Mouse (Mus musculus) heart, postnatal 14 days (tissue): ENCODE measurements around the gene Tnks1bp1. TPM values are rescaled to one million over a fixed set of nuclear protein-coding genes. Genes with fewer than 3 reads are reported as not detected.
A peak's percentile ranks its signal among the peaks of the same experiment; 100 is the strongest.

Experiments
- DNase-seq, 2 experiments: peaks; one replicate each; pipeline ENCODE4 v3.0.0; 2021 to 2022
- intact Hi-C: fragments of 180-260 bp; cut with DNase I; formaldehyde crosslinking; loops from one replicate; pipeline ENCODE4 v1.15.1; 2025
- long read RNA-seq, 2 experiments: library from polyadenylated mRNA; stranded (forward); transcript quantifications; one replicate each; pipeline ENCODE4 v2.0.0; 2021
- total RNA-seq, 2 experiments: library from RNA; stranded (reverse); gene quantifications; 2 replicates each; pipeline ENCODE4 v1.2.3; 2021

The Tnks1bp1 gene
- total RNA-seq: 10 to 100 TPM; 84.7 to 87.5 TPM
- long read RNA-seq, experiment 1, full-length matches to known transcripts: 3 of 15 reads
- long read RNA-seq, experiment 1, partial matches to known transcripts: 9 of 15 reads
- long read RNA-seq, experiment 1, other reads (novel, unspliced or antisense): 3 of 15 reads
- long read RNA-seq, experiment 2, partial matches to known transcripts: 9 of 13 reads
- long read RNA-seq, experiment 2, other reads (novel, unspliced or antisense): 4 of 13 reads

GRCm38 (mm10) chr2:85047596-85048167 is at the start of gene Tnks1bp1:
Gene Tnks1bp1, plus strand, starts transcription at chr2:85048022.
- intact Hi-C loops: no loop called here
- peak; percentile 98 for DNase-seq

- DNase-seq: peak in 1 of 2 experiments; percentile 24
- intact Hi-C loops: no loop called here
These were observed 48.2 kb upstream of the Tnks1bp1 start for GRCm38 (mm10) chr2:84999486-85000181.

GRCm38 (mm10) chr2:85001497-85001896 is 46.3 kb upstream of the Tnks1bp1 start:
- peak in 1 of 2 experiments; percentile 17 for DNase-seq

GRCm38 (mm10) chr2:85002575-85002974 is 45.2 kb upstream of the Tnks1bp1 start:
- DNase-seq: no peak
- intact Hi-C loops: no loop called here

More at GRCm38 (mm10) chr2:85001497-85001896, 46.3 kb upstream of the Tnks1bp1 start:
- intact Hi-C loops: no loop called here

- DNase-seq: no peak
- intact Hi-C loops: no loop called here
These were observed 43.5 kb upstream of the Tnks1bp1 start for GRCm38 (mm10) chr2:85004341-85004740.

- intact Hi-C loops: loop anchor here (5.0 kb wide), 1 partner anchor 114 kb away; no protein-coding TSS in a partner anchor
- DNase-seq: no peak
These were observed 41.2 kb upstream of the Tnks1bp1 start for GRCm38 (mm10) chr2:85006600-85006999.

- intact Hi-C loops: loop anchor here (1.0 to 5.0 kb wide), 3 partner anchors 51 to 139 kb away; no protein-coding TSS in a partner anchor
- DNase-seq: peak in 1 of 2 experiments; percentile 40
These were observed 40.1 kb upstream of the Tnks1bp1 start for GRCm38 (mm10) chr2:85007729-85008128.

- DNase-seq: no peak
- intact Hi-C loops: loop anchor here (2.0 to 5.0 kb wide), 2 partner anchors 117 to 140 kb away; no protein-coding TSS in a partner anchor
These were observed 38.6 kb upstream of the Tnks1bp1 start for GRCm38 (mm10) chr2:85009212-85009611.

GRCm38 (mm10) chr2:85011906-85012604 is 35.8 kb upstream of the Tnks1bp1 start:
- peak in 1 of 2 experiments; percentile 37 for DNase-seq
- intact Hi-C loops: no loop called here

- peak in 1 of 2 experiments; percentile 22 for DNase-seq
- intact Hi-C loops: no loop called here
These were observed 35.1 kb upstream of the Tnks1bp1 start for GRCm38 (mm10) chr2:85012679-85013078.

GRCm38 (mm10) chr2:85013826-85014587 is 33.8 kb upstream of the Tnks1bp1 start:
- DNase-seq: no peak
- intact Hi-C loops: no loop called here

GRCm38 (mm10) chr2:85014588-85014982 is 33.2 kb upstream of the Tnks1bp1 start:
- intact Hi-C loops: no loop called here

GRCm38 (mm10) chr2:85022043-85022442 is 25.8 kb upstream of the Tnks1bp1 start:
- intact Hi-C loops: loop anchor here (2.0 to 10.0 kb wide), 3 partner anchors 223 to 1443 kb away; no protein-coding TSS in a partner anchor
- peak in 1 of 2 experiments; percentile 36 for DNase-seq

More at GRCm38 (mm10) chr2:85014588-85014982, 33.2 kb upstream of the Tnks1bp1 start:
- DNase-seq: no peak

- intact Hi-C loops: loop anchor here (10.0 kb wide), 2 partner anchors 219 to 1439 kb away; no protein-coding TSS in a partner anchor
- no peak for DNase-seq
These were observed 21.6 kb upstream of the Tnks1bp1 start for GRCm38 (mm10) chr2:85026178-85026577.

- intact Hi-C loops: loop anchor here (10.0 kb wide), 2 partner anchors 218 to 1438 kb away; no protein-coding TSS in a partner anchor
- no peak for DNase-seq
These were observed 20.5 kb upstream of the Tnks1bp1 start for GRCm38 (mm10) chr2:85027281-85027680.

- DNase-seq: no peak
- intact Hi-C loops: loop anchor here (10.0 kb wide), 2 partner anchors 215 to 1435 kb away; no protein-coding TSS in a partner anchor
These were observed 17.9 kb upstream of the Tnks1bp1 start for GRCm38 (mm10) chr2:85029897-85030296.

GRCm38 (mm10) chr2:85030989-85031388 is 16.8 kb upstream of the Tnks1bp1 start:
- intact Hi-C loops: no loop called here
- DNase-seq: no peak

GRCm38 (mm10) chr2:85033121-85033520 is 14.7 kb upstream of the Tnks1bp1 start:
- intact Hi-C loops: no loop called here
- DNase-seq: no peak

- intact Hi-C loops: no loop called here
These were observed 13.7 kb upstream of the Tnks1bp1 start for GRCm38 (mm10) chr2:85034169-85034568.

More at GRCm38 (mm10) chr2:85034169-85034568, 13.7 kb upstream of the Tnks1bp1 start:
- DNase-seq: no peak
